Mouse (Mus musculus) embryo, embryonic 9.5 days (tissue): ENCODE results near the gene Abcb9.

Experiments
- DNase-seq: peaks from one replicate; pipeline ENCODE4 v3.0.0-alpha.2; 2017; ENCODE audit errors: extremely low spot score

The Abcb9 gene

DNA sequence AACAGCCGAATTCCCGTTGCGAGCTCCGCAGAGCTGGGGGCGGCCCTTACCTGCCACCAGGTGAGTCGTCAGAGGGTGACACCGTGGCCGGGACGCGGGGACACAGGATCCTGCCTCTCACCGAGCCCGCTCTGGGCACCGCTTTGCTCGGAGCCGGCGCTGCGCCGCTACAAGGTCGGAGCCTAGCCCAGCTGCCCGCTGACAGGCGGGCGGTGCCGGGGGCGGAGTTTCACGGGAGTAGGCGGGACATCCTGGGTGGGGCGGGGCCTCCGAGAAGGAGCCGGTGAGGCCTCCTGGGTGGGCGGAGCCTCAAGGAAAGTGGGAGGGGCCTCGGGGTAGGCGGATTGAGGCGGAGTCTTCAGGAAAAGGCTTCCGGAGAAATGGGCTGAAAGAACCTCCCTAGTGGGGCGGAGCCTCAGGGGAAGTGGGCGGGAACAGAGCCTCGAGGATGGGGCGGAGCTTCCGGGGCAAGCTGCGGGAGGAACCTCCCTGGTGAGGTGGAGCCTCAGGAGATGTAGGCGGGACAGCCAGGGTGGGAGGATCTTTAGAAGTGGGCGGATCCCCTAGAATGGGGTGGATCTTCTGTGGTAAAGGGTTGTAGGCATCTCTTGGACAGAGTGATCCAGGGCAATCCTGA lies at the start of gene Abcb9:
Gene Abcb9, minus strand, starts transcription at position 203 of the 637 bp plus-strand sequence.
- peak; percentile 98 for DNase-seq

DNA sequence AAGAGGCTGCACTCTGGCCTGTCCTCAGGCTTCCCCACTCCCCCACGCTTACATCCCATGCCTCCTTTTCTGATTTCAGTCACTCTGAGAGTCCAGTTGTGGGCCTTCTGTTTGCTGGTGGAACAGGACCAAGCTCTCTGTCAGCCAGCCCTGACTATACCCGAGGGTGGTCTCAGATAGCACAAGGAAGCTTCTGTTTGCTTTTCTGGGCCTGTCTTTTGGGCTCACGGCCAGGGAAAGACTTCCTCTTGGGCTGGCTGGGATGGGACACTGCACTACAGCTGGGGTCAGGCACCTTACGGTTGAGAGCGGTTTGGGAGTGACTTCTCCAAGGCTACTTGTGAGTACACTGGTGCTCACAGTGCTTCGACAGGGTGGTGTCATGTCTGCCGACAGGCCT lies 42.5 kb upstream of the Abcb9 start:
- DNase-seq: no peak

- no peak for DNase-seq
Measured at GRCm38 (mm10) chr5:124134261-124134660, 38.7 kb upstream of the Abcb9 start.

- no peak for DNase-seq
Measured at GRCm38 (mm10) chr5:124125093-124125492, 29.5 kb upstream of the Abcb9 start.

DNA sequence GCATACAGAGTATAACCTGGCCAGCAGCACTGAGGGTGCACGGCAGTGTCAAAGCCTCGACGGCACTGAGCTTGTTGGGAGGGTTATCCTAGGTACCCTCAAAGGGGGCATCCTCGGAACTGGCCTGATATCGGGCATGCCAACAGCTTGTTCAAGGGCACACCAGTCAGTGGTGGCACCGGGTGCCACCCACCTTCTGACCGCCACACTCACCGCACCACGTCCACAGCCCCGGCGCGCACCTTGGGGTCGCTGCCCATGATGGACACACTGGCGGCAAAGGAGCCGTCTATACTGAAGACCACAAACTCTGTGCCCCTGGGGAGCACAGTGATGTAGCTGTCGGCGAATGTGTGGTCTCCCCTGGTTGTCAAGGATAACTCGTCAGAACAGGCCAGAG lies 26.8 kb upstream of the Abcb9 start:
- no peak for DNase-seq

- DNase-seq: no peak
Measured at GRCm38 (mm10) chr5:124119204-124119603, 23.6 kb upstream of the Abcb9 start.

- peak; percentile 87 for DNase-seq
Measured at GRCm38 (mm10) chr5:124115990-124116845, 20.6 kb upstream of the Abcb9 start, which contains the start of gene Arl6ip4. Gene Arl6ip4, plus strand, starts transcription at chr5:124116089.

DNA sequence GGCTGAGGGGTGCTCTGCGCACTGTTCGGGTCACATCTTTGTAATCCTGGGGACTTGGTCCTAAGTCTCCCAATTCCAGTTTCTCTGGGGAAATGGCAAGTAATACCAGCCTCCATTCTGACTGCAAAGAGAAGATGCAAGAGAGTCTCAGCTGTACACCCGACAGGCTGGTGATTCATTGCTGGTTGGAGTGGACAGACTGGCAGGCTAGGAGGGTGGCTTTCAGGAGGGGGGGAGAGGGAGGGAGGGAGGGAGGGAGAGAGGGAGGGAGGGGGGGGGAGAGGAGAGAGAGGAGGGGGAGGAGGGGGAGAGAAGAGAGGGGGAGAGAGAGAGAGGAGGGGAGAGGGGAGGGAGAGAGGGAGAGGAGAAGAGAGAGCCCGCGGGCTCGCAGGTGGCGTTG lies 19.9 kb upstream of the Abcb9 start:
- DNase-seq: no peak

- no peak for DNase-seq
Measured at GRCm38 (mm10) chr5:124114276-124115025, 18.9 kb upstream of the Abcb9 start.

GRCm38 (mm10) chr5:124113030-124113429 lies 17.4 kb upstream of the Abcb9 start:
- DNase-seq: peak; percentile 39

GRCm38 (mm10) chr5:124112531-124112930 lies 16.9 kb upstream of the Abcb9 start:
- DNase-seq: no peak

DNA sequence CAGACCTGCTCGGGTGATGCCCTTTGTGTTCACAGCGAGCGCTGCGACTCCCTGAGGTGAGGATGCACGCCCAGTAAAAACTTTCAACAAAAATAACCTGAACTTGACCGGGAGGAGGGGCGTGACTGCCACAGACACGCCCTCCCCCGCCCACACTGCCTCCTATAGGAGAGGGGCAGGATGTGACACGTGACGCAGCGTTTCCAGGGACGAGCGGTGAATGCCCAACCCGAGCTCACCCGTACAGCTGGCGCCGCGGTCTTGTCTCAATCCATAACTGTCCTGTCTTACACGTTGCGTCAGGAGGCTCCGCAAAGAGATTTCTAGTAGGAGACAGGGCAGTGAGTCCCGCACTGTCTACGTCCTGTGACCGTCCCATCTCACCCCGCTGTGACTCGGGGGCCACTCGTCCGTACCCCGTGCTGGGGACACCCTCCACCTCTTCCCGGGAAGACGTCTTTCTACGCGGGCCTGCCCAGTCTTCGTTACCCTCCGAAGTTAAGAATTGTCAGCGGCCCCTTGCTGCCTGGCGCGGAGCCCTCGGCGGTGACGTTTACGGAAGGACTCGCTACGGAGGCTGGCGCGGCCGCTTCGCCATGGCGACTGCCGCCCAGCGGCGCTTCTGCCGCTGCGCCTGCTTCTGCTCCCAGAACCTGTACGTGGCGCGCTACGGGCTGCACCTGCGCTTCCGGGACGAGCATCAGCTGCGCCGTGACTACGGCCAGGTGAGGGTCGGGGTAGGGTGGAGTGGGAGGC lies 16.3 kb upstream of the Abcb9 start, which contains the start of gene Ogfod2:
Gene Ogfod2, plus strand, starts transcription at position 556 of the 756 bp plus-strand sequence.
- DNase-seq: peak; percentile 97

DNA sequence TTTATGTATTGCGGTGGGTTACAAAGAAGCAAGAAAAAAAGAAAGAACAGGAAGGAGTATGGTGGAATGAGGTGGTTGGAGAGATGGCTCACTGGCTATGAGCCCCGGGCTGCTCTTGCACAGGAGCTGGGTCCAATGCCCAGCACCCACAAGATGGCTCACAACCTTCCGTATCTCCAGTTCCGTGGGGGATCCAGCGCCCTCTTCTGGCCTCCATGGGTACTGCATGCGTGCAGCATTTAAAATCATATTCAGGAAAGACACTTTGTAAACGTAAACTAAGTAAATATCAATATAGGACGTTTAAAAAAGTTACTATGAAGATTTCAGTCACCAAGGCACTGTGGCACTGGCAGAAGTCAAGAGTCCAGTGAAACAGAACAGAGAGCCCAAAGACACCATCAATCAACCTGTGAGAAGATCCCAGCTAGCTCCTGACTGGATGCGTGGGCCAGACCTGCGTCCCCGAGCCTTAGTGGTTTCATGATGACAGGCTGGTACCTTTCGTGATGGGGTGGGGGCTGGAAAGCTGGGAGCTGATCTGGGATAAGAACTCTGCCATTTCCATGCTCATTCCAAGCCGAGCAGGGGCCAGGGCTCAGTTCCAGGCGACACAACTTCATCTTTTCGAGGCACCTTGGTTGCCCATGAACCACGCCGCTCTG lies 15.6 kb upstream of the Abcb9 start:
- DNase-seq: peak; percentile 39

DNA sequence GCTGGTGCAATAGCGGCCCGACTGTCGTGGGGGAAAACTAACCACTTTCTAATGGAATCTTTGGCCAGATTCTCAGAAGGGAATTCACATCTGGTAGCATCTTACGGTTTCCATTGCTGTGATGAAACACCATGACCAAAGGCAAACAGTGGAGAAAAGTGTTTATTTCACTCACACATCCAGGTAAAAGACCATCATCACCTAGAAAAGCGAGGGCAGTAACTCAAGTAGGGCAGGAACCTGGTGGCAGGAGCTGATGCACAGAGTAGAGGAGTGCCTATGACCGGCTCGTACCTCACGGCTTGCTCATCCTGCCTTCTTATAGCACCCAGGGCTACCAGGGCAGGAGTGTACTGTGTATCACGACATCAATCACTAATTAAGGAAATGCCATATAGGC lies 8.0 kb upstream of the Abcb9 start:
- DNase-seq: no peak

- no peak for DNase-seq
Measured at GRCm38 (mm10) chr5:124103020-124103419, 7.4 kb upstream of the Abcb9 start.

DNA sequence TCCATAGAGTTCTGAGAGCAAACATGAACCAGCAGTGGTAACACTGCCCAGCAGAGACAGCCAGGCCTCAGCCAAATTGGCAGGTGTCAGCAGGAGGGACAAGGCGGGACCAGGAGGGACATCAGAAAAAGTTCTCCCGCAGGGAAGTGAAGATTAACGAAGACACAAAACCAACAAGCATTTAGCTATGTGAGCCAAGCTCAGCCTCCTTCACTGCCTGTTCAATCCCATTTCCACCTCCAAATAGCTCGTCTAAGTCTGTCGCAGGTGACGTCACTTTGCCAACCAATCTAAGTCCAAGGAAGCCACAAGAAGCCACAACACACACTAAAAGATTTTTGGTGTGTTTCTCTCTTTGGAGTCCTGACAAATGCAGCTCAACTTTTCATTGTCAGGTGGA lies 6.7 kb upstream of the Abcb9 start:
- no peak for DNase-seq

GRCm38 (mm10) chr5:124100128-124101044 lies 4.8 kb upstream of the Abcb9 start:
- DNase-seq: no peak

GRCm38 (mm10) chr5:124098923-124099322 lies 3.3 kb upstream of the Abcb9 start:
- no peak for DNase-seq

DNA sequence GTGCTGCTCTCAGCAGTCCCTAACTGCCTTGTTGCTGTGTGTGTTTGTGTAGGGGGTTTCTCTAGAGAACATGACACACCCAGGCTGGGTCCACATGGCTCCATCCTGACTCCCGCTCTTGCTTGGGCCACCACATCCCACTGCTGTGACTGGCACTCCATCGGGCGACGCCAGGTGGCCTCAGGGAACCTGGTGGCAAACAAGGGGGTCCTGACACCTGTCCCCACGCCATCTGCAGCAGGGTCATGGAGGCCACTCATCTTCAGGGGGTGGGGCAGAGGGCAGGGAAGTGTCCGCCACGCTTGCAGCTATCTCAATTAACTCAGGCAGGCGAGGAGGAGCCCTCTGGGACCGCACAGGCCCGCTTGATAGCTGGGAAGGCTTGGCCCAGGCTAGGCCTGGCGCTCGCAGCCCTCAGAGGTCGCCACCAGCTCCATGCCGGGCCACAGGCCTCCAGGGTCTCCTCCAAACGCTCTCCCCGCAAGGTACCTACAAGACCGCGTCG lies 469 bp downstream of the Abcb9 start:
- peak; percentile 19 for DNase-seq
